Mouse (Mus musculus) splenic B cell, adult 2 months (primary cell): ENCODE measurements around the gene Nckap5.

ENCODE experiments used
- DNase-seq: peaks from one replicate; pipeline ENCODE4 v3.0.0-alpha.2; 2011; ENCODE audit warnings: low read depth, low spot score
- H3K27me3 ChIP-seq: 2 replicates; pipeline ENCODE4 v1.6.1; 2012; ENCODE audit warnings: mild to moderate bottlenecking, low read length, moderate library complexity, mixed read lengths; ENCODE audit not compliant: control insufficient read depth, poor library complexity, insufficient read depth, severe bottlenecking
- H3K36me3 ChIP-seq: 2 replicates; pipeline ENCODE4 v1.6.1; 2012; ENCODE audit warnings: mild to moderate bottlenecking, low read length, moderate library complexity, mixed read lengths; ENCODE audit not compliant: control insufficient read depth, poor library complexity, insufficient read depth, severe bottlenecking

Nckap5 gene

DNA sequence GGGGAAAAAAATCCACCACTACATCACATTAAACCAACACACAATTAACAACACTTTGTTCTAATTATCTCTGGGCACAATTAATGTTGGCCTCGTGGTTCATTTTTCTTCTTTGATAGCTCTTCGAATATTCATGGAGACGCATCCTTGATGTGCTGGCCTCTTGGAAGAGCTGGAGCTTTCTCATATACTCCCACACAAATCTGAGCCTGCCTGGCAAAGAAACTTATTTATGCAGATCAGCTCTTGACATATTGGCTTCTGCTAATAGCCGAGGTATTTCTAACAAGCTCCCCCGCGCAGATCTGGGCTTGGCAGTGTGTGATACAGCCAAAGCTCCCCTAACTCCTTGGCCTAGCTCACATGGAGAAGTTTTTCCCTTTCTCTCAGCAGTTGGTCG lies 621.5 kb downstream of the Nckap5 start:
- Histone ChIP-seq H3K36me3 (no peaks in the 10 kb centered on the region), H3K27me3 (no peaks in the 10 kb centered on the region)
- DNase-seq = no peak

DNA sequence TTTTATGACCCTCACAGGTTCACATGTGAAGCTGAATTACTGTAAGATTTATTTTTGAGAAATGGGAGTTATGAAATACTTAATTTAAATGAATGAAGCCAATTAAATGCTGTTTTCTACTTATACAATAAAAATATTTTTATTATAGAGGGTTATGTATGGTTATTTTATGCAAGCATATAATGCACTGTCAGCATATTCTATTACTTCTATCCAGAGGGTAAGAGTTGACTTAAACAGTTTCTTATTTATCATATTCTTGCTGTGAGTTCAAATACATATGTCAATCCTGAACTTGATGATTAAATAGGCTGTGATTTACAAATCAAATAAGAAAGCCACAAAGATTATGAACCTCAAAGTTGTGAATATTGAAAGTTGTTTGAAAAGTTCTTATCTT lies 633.7 kb downstream of the Nckap5 start:
- H3K36me3 ChIP-seq = no peaks in the 10 kb centered on the region
- H3K27me3 ChIP-seq = no peaks in the 10 kb centered on the region
- no peak for DNase-seq

- no peaks in the 10 kb centered on the region for H3K36me3 ChIP-seq
- no peak for DNase-seq
- H3K27me3 ChIP-seq = no peaks in the 10 kb centered on the region
Measured at GRCm38 (mm10) chr1:126190353-126190752, 640.2 kb downstream of the Nckap5 start.

DNA sequence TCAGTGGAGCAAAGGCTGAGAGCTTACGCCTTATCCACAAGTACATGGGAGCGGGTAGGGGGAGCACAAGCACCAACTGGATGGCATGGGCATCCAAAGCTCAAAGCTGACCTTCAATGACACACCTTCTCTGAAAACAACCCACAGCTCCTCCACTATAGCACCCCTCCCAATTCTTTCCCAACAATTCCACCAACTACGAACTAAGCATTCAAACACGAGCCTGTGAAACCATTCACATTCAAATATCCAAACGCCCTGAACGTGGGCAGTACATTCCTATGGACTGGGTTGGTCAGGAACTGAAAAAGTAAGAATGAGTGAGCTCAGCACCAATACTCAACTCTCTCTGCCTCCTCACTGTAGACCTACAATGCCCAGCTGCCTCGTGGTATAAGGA lies 646.8 kb downstream of the Nckap5 start:
- Histone ChIP-seq H3K36me3 (no peaks in the 10 kb centered on the region), H3K27me3 (no peaks in the 10 kb centered on the region)
- DNase-seq = no peak

- H3K36me3 ChIP-seq = no peaks in the 10 kb centered on the region
- no peaks in the 10 kb centered on the region for H3K27me3 ChIP-seq
- DNase-seq = no peak
Measured at GRCm38 (mm10) chr1:126168579-126168978, 662.0 kb downstream of the Nckap5 start.

- DNase-seq = no peak
- Histone ChIP-seq H3K27me3 (no peaks in the 10 kb centered on the region), H3K36me3 (no peaks in the 10 kb centered on the region)
Measured at GRCm38 (mm10) chr1:126168131-126168530, 662.5 kb downstream of the Nckap5 start.

GRCm38 (mm10) chr1:126167546-126167945 lies 663.1 kb downstream of the Nckap5 start:
- Histone ChIP-seq H3K36me3 (no peaks in the 10 kb centered on the region), H3K27me3 (no peaks in the 10 kb centered on the region)
- DNase-seq = no peak

- no peak for DNase-seq
- Histone ChIP-seq H3K27me3 (no peaks in the 10 kb centered on the region), H3K36me3 (no peaks in the 10 kb centered on the region)
Measured at GRCm38 (mm10) chr1:126159287-126159686, 671.3 kb downstream of the Nckap5 start.

GRCm38 (mm10) chr1:126155816-126156215 lies 674.8 kb downstream of the Nckap5 start:
- Histone ChIP-seq H3K36me3 (no peaks in the 10 kb centered on the region), H3K27me3 (no peaks in the 10 kb centered on the region)
- no peak for DNase-seq

GRCm38 (mm10) chr1:126153516-126154234 lies 676.9 kb downstream of the Nckap5 start:
- no peak for DNase-seq
- Histone ChIP-seq H3K27me3 (no peaks in the 10 kb centered on the region), H3K36me3 (no peaks in the 10 kb centered on the region)

DNA sequence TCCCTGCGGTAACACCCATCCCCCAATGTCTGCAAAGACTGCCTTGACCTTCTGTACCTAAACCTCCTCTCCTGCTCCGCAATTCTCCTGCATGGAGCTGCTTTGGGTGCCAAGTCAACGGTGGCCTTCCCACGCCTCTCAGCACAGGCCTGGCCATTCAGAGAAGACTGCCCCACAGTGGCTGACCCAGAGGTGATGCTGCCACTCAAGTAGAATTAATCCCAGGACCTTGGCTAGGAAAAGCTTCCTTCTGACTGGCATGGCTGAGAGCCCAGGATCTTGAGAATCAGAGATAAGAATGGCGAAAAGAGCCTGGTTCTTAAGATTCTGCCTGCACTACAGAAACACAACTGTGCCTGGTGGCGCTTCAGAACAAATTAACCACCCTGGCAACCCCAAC lies 678.4 kb downstream of the Nckap5 start:
- DNase-seq = no peak
- no peaks in the 10 kb centered on the region for H3K36me3 ChIP-seq

GRCm38 (mm10) chr1:126149966-126150365 lies 680.6 kb downstream of the Nckap5 start:
- no peak for DNase-seq

More for the DNA sequence above, 678.4 kb downstream of the Nckap5 start:
- no peaks in the 10 kb centered on the region for H3K27me3 ChIP-seq

DNA sequence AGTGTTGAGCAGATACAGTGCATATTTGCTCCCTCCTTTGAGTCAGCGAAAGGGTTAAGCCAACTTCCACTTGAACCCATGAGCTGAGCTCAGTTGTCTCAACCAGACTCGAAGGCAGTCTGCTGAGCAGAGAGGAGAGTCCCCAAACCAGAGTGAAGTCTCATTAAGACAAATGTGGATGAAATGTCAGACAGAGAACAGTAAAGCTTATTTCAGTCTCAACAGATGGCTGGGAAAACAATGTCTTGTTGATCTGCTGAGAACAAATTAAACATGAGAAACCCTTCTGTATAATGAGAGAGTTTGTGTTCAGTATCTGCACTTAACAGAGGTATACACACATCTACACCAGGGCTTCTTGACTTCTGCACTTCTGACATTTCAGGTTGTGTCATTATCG lies 694.9 kb downstream of the Nckap5 start:
- Histone ChIP-seq H3K36me3 (no peaks in the 10 kb centered on the region), H3K27me3 (no peaks in the 10 kb centered on the region)
- no peak for DNase-seq

More at GRCm38 (mm10) chr1:126149966-126150365, 680.6 kb downstream of the Nckap5 start:
- Histone ChIP-seq H3K36me3 (no peaks in the 10 kb centered on the region), H3K27me3 (no peaks in the 10 kb centered on the region)

- DNase-seq = no peak
- no peaks in the 10 kb centered on the region for H3K36me3 ChIP-seq
Measured at GRCm38 (mm10) chr1:126132316-126132715, 698.3 kb downstream of the Nckap5 start.

GRCm38 (mm10) chr1:126129129-126129528 lies 701.5 kb downstream of the Nckap5 start:
- no peak for DNase-seq
- no peaks in the 10 kb centered on the region for H3K27me3 ChIP-seq
- H3K36me3 ChIP-seq = no peaks in the 10 kb centered on the region

More at GRCm38 (mm10) chr1:126132316-126132715, 698.3 kb downstream of the Nckap5 start:
- H3K27me3 ChIP-seq = no peaks in the 10 kb centered on the region

DNA sequence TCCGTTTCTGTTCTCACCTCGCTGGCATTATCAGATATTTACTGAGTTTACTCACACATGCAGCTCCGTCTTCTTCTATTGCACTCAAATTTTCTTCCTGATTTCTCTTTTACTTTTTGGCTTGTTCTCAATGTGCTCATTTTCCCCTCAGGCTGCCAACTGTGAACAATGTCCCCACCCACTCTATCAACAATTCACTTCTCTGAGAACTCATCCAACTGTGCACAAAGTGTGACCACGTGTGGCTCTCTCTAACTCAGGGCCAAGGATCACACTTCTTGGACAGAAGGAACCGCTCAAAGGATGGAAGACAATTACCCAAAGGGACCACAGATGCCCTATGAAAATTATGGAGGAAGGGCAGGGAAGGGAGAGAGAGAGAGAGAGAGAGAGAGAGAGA lies 707.5 kb downstream of the Nckap5 start:
- DNase-seq = no peak
- no peaks in the 10 kb centered on the region for H3K27me3 ChIP-seq
- no peaks in the 10 kb centered on the region for H3K36me3 ChIP-seq
